Mouse (Mus musculus) lung, postnatal 36 days (tissue): ENCODE results near the gene Atrnl1.

Source experiments
- DNase-seq: peaks from one replicate; pipeline ENCODE4 v3.0.0; 2022; ENCODE audit warnings: mixed read lengths

Atrnl1 gene

GRCm38 (mm10) chr19:58124566-58124965 is 513.7 kb downstream of the Atrnl1 start:
- no peak for DNase-seq

DNA sequence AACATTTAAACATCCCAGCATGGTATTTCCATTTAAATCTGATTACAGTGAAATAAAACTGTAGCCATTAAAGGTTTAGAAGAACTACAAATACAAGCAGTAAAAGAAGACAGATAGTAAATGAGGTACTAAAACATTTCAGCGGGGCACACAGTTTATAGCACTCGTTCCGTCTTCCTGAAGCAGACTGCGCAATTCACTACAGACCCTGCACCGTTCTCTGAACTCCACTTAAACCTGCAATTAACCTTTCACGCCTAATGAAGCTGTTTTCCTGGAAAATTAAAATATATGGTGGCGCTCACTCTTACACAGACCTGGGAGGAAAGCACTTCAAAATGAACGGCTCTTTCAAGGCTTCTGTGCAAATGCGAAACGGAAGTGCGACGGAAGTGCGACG is 514.2 kb downstream of the Atrnl1 start:
- no peak for DNase-seq

GRCm38 (mm10) chr19:58131896-58132295 is 521.1 kb downstream of the Atrnl1 start:
- peak; percentile 26 for DNase-seq

GRCm38 (mm10) chr19:58140191-58140784 is 529.5 kb downstream of the Atrnl1 start:
- DNase-seq, result no peak

- no peak for DNase-seq
These were observed 533.1 kb downstream of the Atrnl1 start for GRCm38 (mm10) chr19:58143853-58144454.

GRCm38 (mm10) chr19:58145521-58145920 is 534.7 kb downstream of the Atrnl1 start:
- no peak for DNase-seq

GRCm38 (mm10) chr19:58151257-58151656 is 540.4 kb downstream of the Atrnl1 start:
- no peak for DNase-seq

DNA sequence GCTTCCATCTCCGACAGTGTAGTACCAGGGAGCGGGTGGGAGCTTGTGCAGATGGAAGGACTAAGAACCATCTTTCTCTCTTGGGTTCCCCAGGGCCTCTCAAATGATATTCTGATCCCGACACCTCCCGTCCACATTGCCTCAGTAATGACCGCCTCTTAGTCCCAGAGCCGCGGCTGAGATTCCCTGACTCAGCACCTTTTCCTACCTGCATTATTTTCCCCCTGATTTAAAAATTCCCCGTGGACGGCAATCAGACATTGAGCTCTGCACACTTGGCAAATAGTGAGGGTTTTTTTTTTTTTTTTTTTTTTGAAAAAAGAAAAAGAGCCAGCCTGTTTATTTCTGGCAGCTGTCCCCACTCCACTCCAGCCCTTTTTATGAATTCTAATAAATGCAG is 550.7 kb downstream of the Atrnl1 start:
- no peak for DNase-seq

- DNase-seq, result no peak
These were observed 554.2 kb downstream of the Atrnl1 start for GRCm38 (mm10) chr19:58164896-58165634.

DNA sequence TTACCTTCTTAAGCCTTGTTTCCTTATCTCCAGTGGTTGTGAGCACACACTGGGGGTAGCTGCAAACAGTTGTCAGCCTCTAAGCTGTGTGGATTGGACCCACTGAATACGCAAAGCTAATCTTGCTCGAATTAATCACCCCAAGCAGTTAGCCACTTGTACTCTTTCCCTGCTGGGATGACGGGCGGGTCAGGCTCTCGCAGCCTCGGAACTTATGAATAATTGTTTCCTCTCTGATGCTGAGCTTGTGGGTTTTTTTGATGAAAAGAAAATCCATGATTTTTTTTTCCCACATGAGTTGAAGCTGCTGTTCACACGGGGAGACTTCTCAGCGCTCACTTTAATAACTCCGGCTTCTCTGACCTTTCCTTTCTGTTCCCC is 554.8 kb downstream of the Atrnl1 start:
- no peak for DNase-seq

GRCm38 (mm10) chr19:58166147-58166546 is 555.3 kb downstream of the Atrnl1 start:
- no peak for DNase-seq

GRCm38 (mm10) chr19:58178410-58178809 is 567.6 kb downstream of the Atrnl1 start:
- no peak for DNase-seq

DNA sequence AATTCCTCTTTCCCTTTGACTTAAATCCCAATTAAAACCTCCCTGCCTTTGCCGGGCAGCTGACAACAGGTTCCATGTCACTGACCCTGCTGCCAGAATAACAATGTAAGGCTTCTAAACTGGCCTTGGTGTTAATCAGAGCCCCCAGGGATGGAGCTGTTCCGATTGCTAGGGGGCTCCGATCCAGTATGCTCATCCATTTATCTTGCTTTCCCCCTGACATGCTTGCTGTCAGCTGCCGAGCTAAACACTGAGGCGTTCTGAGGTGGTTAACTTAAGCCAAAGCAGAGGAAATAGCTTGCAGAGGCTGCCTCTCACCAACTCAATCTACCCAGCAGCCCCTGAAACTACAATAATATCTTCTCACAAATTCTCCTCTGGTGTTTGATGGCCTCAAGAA is 569.9 kb downstream of the Atrnl1 start:
- no peak for DNase-seq
